Mouse (Mus musculus) Patski (cell line): ENCODE results near the gene Phlpp1. TPM values are rescaled to one million over a fixed set of nuclear protein-coding genes. Genes with fewer than 3 reads are reported as not detected.

Experiments used
- ATAC-seq: fragments of 100-300 bp; one replicate; pipeline ENCODE4 v1.8.0; 2021
- CTCF ChIA-PET: fragments of 350-600 bp; sonication (Branson Sonifier 250); formaldehyde crosslinking; loops from one replicate; lab custom pipeline; 2022; ENCODE audit warnings: inconsistent platforms; lab: Charles Lee
- POLR2A ChIA-PET: fragments of 350-600 bp; sonication (Branson Sonifier 250); formaldehyde crosslinking; loops from one replicate; lab custom pipeline; 2022; ENCODE audit warnings: antibody characterized with exemption, inconsistent platforms; lab: Charles Lee
- DNase-seq: peaks from one replicate; pipeline ENCODE4 v3.0.0-alpha.2; 2011; ENCODE audit warnings: low read depth, low spot score
- H3K27me3 ChIP-seq: fragments of 371-371 bp; one replicate; pipeline ENCODE4 v1.5.1; 2021
- CTCF ChIP-seq: fragments of 100-300 bp; IDR thresholded peaks from one replicate; pipeline ENCODE4 v1.5.1; 2021
- in situ Hi-C: fragments of 300-500 bp; cut with MboI; formaldehyde crosslinking; loops from 3 replicates; pipeline ENCODE4 v1.11.1; 2018; ENCODE audit warnings: low pct_unique_long_range_greater_than_20kb, mixed read lengths
- polyA plus RNA-seq: library from polyadenylated mRNA; unstranded; gene quantifications from one replicate; pipeline ENCODE4 v1.2.3, GENCODE M21; 2021

The Phlpp1 gene
- polyA plus RNA-seq, 1 experiment from 2014 or later: 8.5 TPM

GRCm38 (mm10) chr1:106189311-106189710 is 17.8 kb downstream of the Phlpp1 start:
- CTCF ChIA-PET: interaction anchor here (1.1 kb wide), 1 partner anchor 74 kb away, joined by 3 read pairs; no protein-coding TSS in a partner anchor
- ATAC-seq: no peak
- TF ChIP-seq CTCF: no peak

GRCm38 (mm10) chr1:106190695-106191094 is 19.1 kb downstream of the Phlpp1 start:
- no peaks in the 10 kb centered on the region for H3K27me3 ChIP-seq
- POLR2A ChIA-PET: no interaction called here
- CTCF ChIA-PET: interaction anchor here (1.0 kb wide), 1 partner anchor 16 kb away, joined by 3 read pairs; no protein-coding TSS in a partner anchor
- ATAC-seq: no peak
- no peak for TF ChIP-seq CTCF
- DNase-seq: no peak
- in situ Hi-C loops: no loop called here

More at GRCm38 (mm10) chr1:106189311-106189710, 17.8 kb downstream of the Phlpp1 start:
- no peaks in the 10 kb centered on the region for H3K27me3 ChIP-seq
- POLR2A ChIA-PET: no interaction called here
- in situ Hi-C loops: no loop called here
- no peak for DNase-seq

GRCm38 (mm10) chr1:106191885-106192284 is 20.3 kb downstream of the Phlpp1 start:
- ChIA-PET POLR2A (no interaction called here), CTCF (no interaction called here)
- no peak for DNase-seq
- ATAC-seq: no peak
- H3K27me3 ChIP-seq: no peaks in the 10 kb centered on the region
- TF ChIP-seq CTCF: no peak
- in situ Hi-C loops: no loop called here

DNA sequence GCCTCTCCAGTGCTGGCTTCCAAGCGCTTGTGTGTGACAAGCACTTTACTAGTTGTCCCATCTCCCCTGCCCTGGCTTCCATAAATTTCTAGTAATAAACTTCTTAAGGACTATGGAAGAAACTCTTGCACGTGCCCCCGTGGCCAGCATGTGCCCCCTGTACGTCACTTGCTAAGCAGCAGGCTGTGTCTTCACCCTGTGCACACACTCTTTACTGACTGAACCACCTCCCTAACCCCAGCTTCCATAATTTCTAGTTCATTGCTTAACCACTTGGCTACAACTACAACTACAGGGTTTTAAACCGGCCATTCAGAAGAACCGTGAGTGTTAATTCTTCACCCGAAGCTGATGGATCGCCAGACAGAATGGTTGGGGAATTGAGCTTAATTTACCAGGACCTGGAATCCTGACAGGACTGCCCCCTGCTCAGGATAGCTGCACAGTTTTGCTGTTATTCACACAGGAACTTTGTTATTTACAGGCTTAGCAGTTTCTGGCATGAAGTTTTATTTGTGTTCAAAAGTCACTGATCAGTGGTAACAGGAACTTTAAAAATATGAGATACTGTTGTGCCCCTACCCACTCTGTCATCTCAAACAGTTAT is 21.4 kb downstream of the Phlpp1 start:
- no peak for TF ChIP-seq CTCF
- CTCF ChIA-PET: interaction anchor here (1.1 kb wide), 1 partner anchor 30 kb away, joined by 3 read pairs; no protein-coding TSS in a partner anchor
- POLR2A ChIA-PET: interaction anchor here (0.9 kb wide), 1 partner anchor 10 kb away, joined by 3 read pairs; no protein-coding TSS in a partner anchor
- ATAC-seq: no peak
- in situ Hi-C loops: no loop called here
- H3K27me3 ChIP-seq: no peaks in the 10 kb centered on the region
- no peak for DNase-seq

GRCm38 (mm10) chr1:106193487-106193886 is 21.9 kb downstream of the Phlpp1 start:
- no peak for ATAC-seq
- in situ Hi-C loops: no loop called here

DNA sequence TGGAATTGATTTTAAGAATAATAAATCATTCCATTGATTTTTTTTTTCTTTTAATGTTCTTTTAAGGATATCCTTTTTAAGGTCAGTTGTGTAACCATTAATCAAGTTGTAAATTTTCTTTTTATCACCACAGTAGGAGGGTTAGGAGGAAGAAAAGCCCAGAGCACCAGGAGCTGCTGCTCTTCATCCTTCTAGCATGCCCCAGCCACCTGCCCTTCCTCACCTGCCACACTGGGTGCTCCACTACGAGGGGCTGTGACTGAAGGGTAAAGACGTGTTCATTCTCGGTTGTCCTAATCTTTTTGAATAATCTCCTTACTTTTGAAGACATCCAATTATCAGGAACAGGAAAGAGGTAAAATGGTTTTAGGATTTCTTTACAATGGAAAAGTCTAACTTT is 22.7 kb downstream of the Phlpp1 start:
- ChIA-PET POLR2A (interaction anchor here (0.5 kb wide), 1 partner anchor 11 kb away, joined by 3 read pairs; no protein-coding TSS in a partner anchor), CTCF (interaction anchor here (1.5 kb wide), 1 partner anchor 18 kb away, joined by 3 read pairs; no protein-coding TSS in a partner anchor)
- H3K27me3 ChIP-seq: no peaks in the 10 kb centered on the region
- ATAC-seq (no peak), DNase-seq (no peak)
- in situ Hi-C loops: no loop called here
- TF ChIP-seq CTCF: no peak

More at GRCm38 (mm10) chr1:106193487-106193886, 21.9 kb downstream of the Phlpp1 start:
- CTCF ChIA-PET: interaction anchor here (1.1 kb wide), 1 partner anchor 30 kb away, joined by 3 read pairs; no protein-coding TSS in a partner anchor
- no peak for TF ChIP-seq CTCF
- POLR2A ChIA-PET: interaction anchor here (0.9 kb wide), 1 partner anchor 9 kb away, joined by 3 read pairs; no protein-coding TSS in a partner anchor
- DNase-seq: no peak
- H3K27me3 ChIP-seq: no peaks in the 10 kb centered on the region

- H3K27me3 ChIP-seq: no peaks in the 10 kb centered on the region
- ATAC-seq (no peak), DNase-seq (no peak)
- CTCF ChIA-PET: interaction anchor here (1.5 to 1.9 kb wide), 3 partner anchors 15 to 38 kb away, joined by 4 to 5 read pairs (median 4); no protein-coding TSS in a partner anchor
- no peak for TF ChIP-seq CTCF
- in situ Hi-C loops: no loop called here
- POLR2A ChIA-PET: interaction anchor here (0.7 kb wide), 1 partner anchor 11 kb away, joined by 3 read pairs; no protein-coding TSS in a partner anchor
Observed at GRCm38 (mm10) chr1:106197991-106198390, 26.4 kb downstream of the Phlpp1 start.

- in situ Hi-C loops: no loop called here
- H3K27me3 ChIP-seq: no peaks in the 10 kb centered on the region
- ATAC-seq (no peak), DNase-seq (no peak)
- TF ChIP-seq CTCF: no peak
- ChIA-PET POLR2A (no interaction called here), CTCF (interaction anchor here (1.5 to 1.9 kb wide), 3 partner anchors 14 to 37 kb away, joined by 4 to 5 read pairs (median 4); no protein-coding TSS in a partner anchor)
Observed at GRCm38 (mm10) chr1:106199109-106199508, 27.6 kb downstream of the Phlpp1 start.

- CTCF ChIA-PET: interaction anchor here (1.9 kb wide), 1 partner anchor 19 kb away, joined by 4 read pairs; no protein-coding TSS in a partner anchor
- DNase-seq (no peak), ATAC-seq (no peak)
- in situ Hi-C loops: no loop called here
- POLR2A ChIA-PET: no interaction called here
- TF ChIP-seq CTCF: no peak
- H3K27me3 ChIP-seq: no peaks in the 10 kb centered on the region
Observed at GRCm38 (mm10) chr1:106199686-106200085, 28.1 kb downstream of the Phlpp1 start.

DNA sequence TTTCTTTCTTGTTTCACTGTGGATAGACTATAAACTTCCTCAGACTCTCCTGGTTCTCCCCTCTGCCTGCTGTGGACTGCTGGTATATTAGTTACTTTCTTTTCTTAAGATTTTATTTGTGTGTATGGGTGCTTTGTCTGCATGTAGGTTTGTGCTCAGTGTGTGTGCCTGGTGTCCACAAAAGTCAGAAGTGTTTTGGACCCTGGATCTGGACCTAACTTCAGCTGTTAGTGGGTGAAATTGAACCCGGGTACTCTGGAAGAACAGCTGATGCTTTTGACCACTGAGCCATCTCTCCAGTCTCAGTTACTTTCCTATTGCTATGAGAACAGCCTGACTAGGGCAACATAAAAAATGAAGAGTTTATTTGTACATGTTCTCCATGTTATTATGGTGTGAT is 29.5 kb downstream of the Phlpp1 start:
- ATAC-seq (no peak), DNase-seq (no peak)
- POLR2A ChIA-PET: no interaction called here
- CTCF ChIA-PET: no interaction called here
- TF ChIP-seq CTCF: no peak
- no peaks in the 10 kb centered on the region for H3K27me3 ChIP-seq
- in situ Hi-C loops: no loop called here

GRCm38 (mm10) chr1:106201929-106202328 is 30.4 kb downstream of the Phlpp1 start:
- no peaks in the 10 kb centered on the region for H3K27me3 ChIP-seq
- ChIA-PET CTCF (no interaction called here), POLR2A (no interaction called here)
- no peak for DNase-seq
- ATAC-seq: no peak
- in situ Hi-C loops: no loop called here
- no peak for TF ChIP-seq CTCF
